20 mouse cellular contexts compared by ENCODE assay signal in the genomic region with DNA sequence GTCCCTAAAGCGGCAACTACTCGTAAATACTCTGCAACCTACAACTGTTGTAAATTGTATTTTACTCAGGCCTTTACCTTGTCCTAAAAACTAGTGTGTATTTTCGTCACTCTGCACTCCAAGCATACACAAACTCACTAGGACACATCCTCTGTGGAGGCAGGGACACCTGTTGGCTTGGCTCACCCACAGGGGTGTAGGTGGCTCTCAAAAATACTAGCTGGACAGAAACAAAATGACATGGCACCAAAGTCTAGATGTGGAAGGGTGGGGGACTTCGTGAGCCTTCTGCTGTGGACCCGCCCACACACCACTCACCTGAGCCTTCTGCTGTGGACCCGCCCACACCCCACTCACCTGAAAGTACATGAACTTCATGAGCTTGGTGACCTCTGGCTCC. TPM values are rescaled to one million over a fixed set of nuclear protein-coding genes. Genes with fewer than 3 reads are reported as not detected.
DNase-seq lines count a peak whose midpoint lies in the region; TF ChIP-seq lines count a peak whose summit lies in the region.
"Had no signal": no experiment of that assay in that cellular context is flagged by ENCODE, and none has a peak within 500 bp of the region (broad histone marks: within the 10 kb centered on the region; RNA-seq: fewer than 3 reads in every experiment).

No protein-coding gene starts in this region.

- peak overlapping the region; percentile 59; the same call in 1 of the 2 replicates for H3K27ac ChIP-seq in layer of hippocampus, adult 2 months
- peak overlapping the region; percentile 19; the same call in 1 of the 2 replicates for H3K27ac ChIP-seq in left cerebral cortex, adult 2 months
- H3K27ac ChIP-seq: embryonic facial prominence, embryonic 10.5 days; embryonic facial prominence, embryonic 12.5 days; forebrain, embryonic 13.5 days; forebrain, embryonic 15.5 days had no signal

- intact Hi-C loops in left cerebral cortex, adult 2 months (cut with DNase I): loop anchor here (1.0 to 2.0 kb wide), 3 partner anchors 17 to 148 kb away; no protein-coding TSS in a partner anchor
- intact Hi-C loops in left cerebral cortex, postnatal 10 days (cut with DNase I): no loop called here
- intact Hi-C loops in heart, postnatal 25 days (cut with DNase I): no loop called here

- no peak for DNase-seq in layer of hippocampus, adult 2 months (ENCODE audit: low spot score in 2 of 2)
- no peak for DNase-seq in layer of hippocampus, postnatal 14 days (ENCODE audit: low spot score in 2 of 2)
- DNase-seq in left cerebral cortex, adult 2 months (ENCODE audit: extremely low spot score in 1 of 2, low spot score in 2 of 2): peak in 1 of 2 experiments; percentile 59
- DNase-seq in left cerebral cortex, postnatal 10 days (ENCODE audit: extremely low spot score in 1 of 2, low spot score in 2 of 2): no peak
- DNase-seq in right cerebral cortex, postnatal 36 days (ENCODE audit: low spot score in 2 of 2): peak; percentile 31 to 59
- DNase-seq in right cerebral cortex, postnatal 4 days: no peak
- no peak for DNase-seq in heart, postnatal 25 days (ENCODE audit: low spot score)
- DNase-seq: adrenal gland, adult 2 months; adrenal gland, postnatal 10 days; adrenal gland, postnatal 25 days; cerebellum, adult 11-12 months; cerebellum, adult 2 months; cerebellum, adult 9-10 months; cerebellum, postnatal 10 days; cerebellum, postnatal 25 days had no signal

- no peak for TF ChIP-seq CTCF in layer of hippocampus, adult 2 months (conservative IDR thresholded peaks at IDR 0.05)
- no peak for TF ChIP-seq CTCF in left cerebral cortex, adult 2 months (IDR thresholded peaks at IDR 0.05)

- no peak overlapping the region for H3K4me3 ChIP-seq in layer of hippocampus, adult 2 months
- H3K4me3 ChIP-seq in left cerebral cortex, adult 2 months: no peak overlapping the region
- H3K4me3 ChIP-seq: embryonic facial prominence, embryonic 10.5 days; embryonic facial prominence, embryonic 12.5 days; forebrain, embryonic 13.5 days; forebrain, embryonic 15.5 days had no signal

RNA-seq across cellular contexts. Expression of a gene that starts 28.9 kb away (rescaled TPM):
- 100 to 1,000 TPM; 530 to 540 TPM for total RNA-seq in layer of hippocampus, adult 2 months (2021)
- 100 to 1,000 TPM; 362 to 381 TPM for total RNA-seq in layer of hippocampus, postnatal 14 days (2021)
- 100 to 1,000 TPM; 606 to 614 TPM for total RNA-seq in left cerebral cortex, adult 2 months (2021)
- 100 to 1,000 TPM; 303 to 311 TPM for total RNA-seq in left cerebral cortex, postnatal 10 days (2021)
- 10 to 100 TPM; 54.1 to 55.3 TPM for total RNA-seq in heart, postnatal 25 days (2021)

RNA-seq across cellular contexts. Expression of a gene that starts 48.5 kb away (rescaled TPM):
- total RNA-seq in layer of hippocampus, adult 2 months (2021): 1 to 10 TPM in 1 of 2 experiments, under 1 TPM in 1; 0.72 to 1.0 TPM
- 1 to 10 TPM; 2.9 to 3.4 TPM for total RNA-seq in layer of hippocampus, postnatal 14 days (2021)
- total RNA-seq in left cerebral cortex, adult 2 months (2021): 1 to 10 TPM; 4.9 to 5.2 TPM
- 10 to 100 TPM in 1 of 2 experiments, 1 to 10 TPM in 1; 9.6 to 10.0 TPM for total RNA-seq in left cerebral cortex, postnatal 10 days (2021)
- not detected for total RNA-seq in heart, postnatal 25 days (2021)
- total RNA-seq: adrenal gland, adult 2 months; adrenal gland, postnatal 10 days; adrenal gland, postnatal 25 days; adrenal gland, postnatal 4 days had no signal

Comparison
In these comparisons a context has a peak if more than half of its experiments do, and no peak if none do; other contexts are left out.
1. DNase-seq: peak in right cerebral cortex, postnatal 36 days (2 of 2); none in layer of hippocampus, adult 2 months (0 of 2), layer of hippocampus, postnatal 14 days (0 of 2), left cerebral cortex, postnatal 10 days (0 of 2), right cerebral cortex, postnatal 4 days (single experiment) and heart, postnatal 25 days (single experiment).
2. RNA of a gene that starts 28.9 kb away (total RNA-seq): 606 to 614 TPM in left cerebral cortex, adult 2 months, 530 to 540 TPM in layer of hippocampus, adult 2 months, 362 to 381 TPM in layer of hippocampus, postnatal 14 days and 303 to 311 TPM in left cerebral cortex, postnatal 10 days; 54.1 to 55.3 TPM in heart, postnatal 25 days; every median in the first group is over 4 times any median in the second.